Mouse (Mus musculus): ENCODE measurements around the gene Me3. TPM values are rescaled to one million over a fixed set of nuclear protein-coding genes. Genes with fewer than 3 reads are reported as not detected.
A peak's percentile ranks its signal among the peaks of the same experiment; 100 is the strongest.

Gene Me3
- polyA plus RNA-seq, 1 experiment from 2014 or later, result 1.1 TPM

DNA sequence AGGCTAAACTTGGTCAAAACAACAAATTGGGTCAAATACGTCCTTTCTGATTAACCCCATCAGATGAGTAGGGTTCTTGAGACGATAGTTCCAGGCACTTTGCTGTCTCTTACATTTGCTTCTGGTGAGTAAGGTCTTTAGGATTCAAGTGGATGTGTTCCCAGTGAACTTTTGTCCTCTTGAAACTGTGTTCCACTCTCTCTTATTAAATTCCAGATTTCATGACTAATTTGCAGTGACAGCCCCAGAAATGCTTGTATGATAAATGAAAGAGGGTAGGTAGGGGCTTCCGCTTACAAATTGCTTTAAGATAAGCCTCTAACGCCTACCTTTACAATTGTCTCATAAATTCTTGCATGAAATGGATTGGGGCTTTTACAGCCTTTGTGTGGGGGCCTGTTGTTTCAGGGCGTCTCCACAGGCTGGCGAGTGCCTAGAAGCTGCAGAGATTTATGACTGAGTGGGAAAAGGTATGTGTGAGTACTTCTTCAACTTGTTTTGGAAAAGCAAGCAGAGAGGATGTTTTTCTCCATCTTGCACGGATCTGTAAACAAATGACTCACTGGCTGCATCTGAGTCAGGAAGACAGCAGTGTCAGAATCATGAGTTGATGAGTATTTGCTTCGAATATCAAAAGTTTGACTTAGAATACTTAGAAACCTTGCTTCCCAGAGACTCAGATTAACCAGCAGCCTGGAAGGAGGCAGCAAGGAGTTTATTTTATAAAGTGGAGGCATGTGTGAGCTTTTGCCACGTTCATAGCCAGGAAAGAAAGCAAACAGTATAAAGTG lies 137.1 kb downstream of the Me3 start:
- no peak overlapping the region for H3K9ac ChIP-seq
- no peaks in the 10 kb centered on the region for H3K27me3 ChIP-seq
- no peak overlapping the region for H3K4me2 ChIP-seq (replicated peaks)
- H3K4me3 ChIP-seq, result no peak overlapping the region
- H3K36me3 ChIP-seq, result no peaks in the 10 kb centered on the region
- WGBS, result 18% methylated on average over 9 of the region's 9 CpGs
- peak overlapping the region; percentile 77 for H3K27ac ChIP-seq
- peaks cover 35% of the 10 kb centered on the region for H3K4me1 ChIP-seq
- peak; percentile 48; the same call in 1 of the 2 replicates for ATAC-seq (ENCODE audit: low FRiP score, low read depth)
- H3K9me3 ChIP-seq, result no peaks in the 10 kb centered on the region

DNA sequence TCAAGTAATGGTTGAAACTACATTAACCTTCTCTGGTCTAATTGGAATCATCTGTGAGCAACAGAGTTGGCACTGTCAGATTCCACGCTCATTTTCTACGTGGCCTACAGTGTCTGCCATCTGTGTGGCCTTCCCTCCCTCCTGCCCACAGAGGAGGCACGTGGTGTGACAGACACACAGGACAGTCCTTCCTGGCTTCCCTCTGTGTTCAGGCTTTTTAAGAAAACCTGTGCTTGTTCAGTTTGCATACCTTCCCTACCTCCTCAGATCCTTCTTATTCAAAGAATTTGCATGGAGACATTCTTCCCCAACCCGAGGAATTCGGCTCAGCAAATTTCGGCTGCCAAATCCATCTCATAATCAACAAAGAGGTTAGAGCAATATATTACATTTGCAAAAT lies 137.8 kb downstream of the Me3 start:
- H3K4me3 ChIP-seq, result no peak overlapping the region
- peak overlapping the region; percentile 77; the same call in 1 of the 2 replicates for H3K27ac ChIP-seq
- H3K9me3 ChIP-seq, result no peaks in the 10 kb centered on the region
- H3K27me3 ChIP-seq, result no peaks in the 10 kb centered on the region
- no peaks in the 10 kb centered on the region for H3K36me3 ChIP-seq
- WGBS, result 24% methylated on average over 6 of the region's 6 CpGs
- H3K4me1 ChIP-seq, result peaks cover 34% of the 10 kb centered on the region
- H3K4me2 ChIP-seq (replicated peaks), result no peak overlapping the region; the same call in 1 of the 2 replicates
- no peak overlapping the region for H3K9ac ChIP-seq
- ATAC-seq (ENCODE audit: low FRiP score, low read depth), result peak; percentile 45; the same call in 1 of the 2 replicates

DNA sequence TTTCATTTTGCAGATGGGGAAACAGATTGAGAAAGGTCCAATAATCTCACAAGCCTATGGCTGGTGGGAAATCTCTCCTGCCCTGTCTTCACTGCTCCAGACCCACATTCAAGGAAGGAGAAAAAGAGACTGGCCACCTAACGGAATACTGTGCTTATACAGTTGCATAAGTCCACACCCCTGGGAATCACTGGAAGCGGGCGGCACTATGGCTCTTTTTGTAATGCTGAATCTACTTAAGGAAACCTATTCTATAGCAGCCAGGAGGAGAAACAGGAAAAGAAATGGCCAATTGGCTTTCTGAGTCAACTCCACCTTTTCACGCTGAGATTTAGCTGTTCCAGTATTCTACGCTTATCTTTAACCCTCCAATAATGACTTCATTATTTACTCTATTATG lies 140.7 kb downstream of the Me3 start:
- Histone ChIP-seq H3K36me3 (no peaks in the 10 kb centered on the region), H3K9ac (no peak overlapping the region), H3K4me2 (replicated peaks) (no peak overlapping the region), H3K4me1 (peaks cover 37% of the 10 kb centered on the region), H3K27ac (no peak overlapping the region), H3K4me3 (no peak overlapping the region), H3K9me3 (no peaks in the 10 kb centered on the region), H3K27me3 (no peaks in the 10 kb centered on the region)
- ATAC-seq (ENCODE audit: low FRiP score, low read depth), result no peak
- WGBS, result 91% methylated on average over 5 of the region's 5 CpGs

DNA sequence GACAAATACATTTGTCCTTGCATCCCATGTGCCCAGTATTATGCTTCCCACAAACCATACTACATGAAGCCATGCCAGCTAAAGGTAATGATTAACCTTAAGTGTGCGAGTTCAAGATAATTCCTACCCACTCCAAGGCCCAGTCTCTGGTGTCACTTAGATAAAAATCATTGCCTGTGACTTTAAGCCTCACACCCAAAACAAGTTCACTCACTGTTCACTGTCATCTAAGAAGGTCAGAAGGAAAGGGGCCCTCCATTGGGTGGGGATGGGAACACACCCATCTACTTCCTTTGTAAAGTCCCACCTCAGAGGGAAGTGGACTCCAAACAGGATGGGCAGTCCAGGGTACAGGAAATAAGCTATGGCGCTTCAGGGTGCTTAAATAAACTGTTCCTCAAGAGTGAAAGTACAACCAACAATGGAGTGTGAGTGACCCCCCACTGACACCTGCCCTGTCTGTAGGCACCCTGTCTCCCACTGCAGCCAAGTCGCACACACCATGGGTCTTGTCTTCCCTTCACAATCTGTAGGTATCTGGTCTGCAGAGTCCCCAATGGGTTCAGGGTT lies 141.2 kb downstream of the Me3 start:
- H3K9me3 ChIP-seq, result no peaks in the 10 kb centered on the region
- peaks cover 38% of the 10 kb centered on the region for H3K4me1 ChIP-seq
- H3K4me2 ChIP-seq (replicated peaks), result no peak overlapping the region
- no peaks in the 10 kb centered on the region for H3K36me3 ChIP-seq
- ATAC-seq (ENCODE audit: low FRiP score, low read depth), result no peak
- H3K9ac ChIP-seq, result no peak overlapping the region
- H3K27ac ChIP-seq, result peak overlapping the region; percentile 64; the same call in 1 of the 2 replicates
- no peak overlapping the region for H3K4me3 ChIP-seq
- no peaks in the 10 kb centered on the region for H3K27me3 ChIP-seq
- WGBS, result 77% methylated on average over 3 of the region's 3 CpGs

DNA sequence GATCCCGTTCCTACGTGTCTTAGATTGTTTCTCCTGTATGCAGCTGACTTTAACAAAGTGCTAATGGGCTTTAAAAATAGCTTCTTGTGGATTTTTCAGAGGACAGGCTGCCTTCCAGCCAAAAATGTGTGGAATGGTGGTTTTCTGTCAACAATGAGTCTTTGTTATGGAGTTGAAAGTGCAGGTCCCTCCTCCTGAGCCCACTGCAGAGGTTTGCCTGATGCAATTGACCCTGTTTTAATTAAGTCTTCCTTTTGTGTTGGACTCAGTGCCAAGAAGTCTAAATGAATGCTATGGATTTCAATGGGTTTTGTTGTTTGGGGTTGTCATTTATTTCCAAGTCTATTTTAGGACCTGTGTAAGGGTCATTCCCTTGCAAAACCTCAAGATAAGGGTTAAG lies 141.7 kb downstream of the Me3 start:
- H3K27ac ChIP-seq, result peak overlapping the region; percentile 64; the same call in 1 of the 2 replicates

DNA sequence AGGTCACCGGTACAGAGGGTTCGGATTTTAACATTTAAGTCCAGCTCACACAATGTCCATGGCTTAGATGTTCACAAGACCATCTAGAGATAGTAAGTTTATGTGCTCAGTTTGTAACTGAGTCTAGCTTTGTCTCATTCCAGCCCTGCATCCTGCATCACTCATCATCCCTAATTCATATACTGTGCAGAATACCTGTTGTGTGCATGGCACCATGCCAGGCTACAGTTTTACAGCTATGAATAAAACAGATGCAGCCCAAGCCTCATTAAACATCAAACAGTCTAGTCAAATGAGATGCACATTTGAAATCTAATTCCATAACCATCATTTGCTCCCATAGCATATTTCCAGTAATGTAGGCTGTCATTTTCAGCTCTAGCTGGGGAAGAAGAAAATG lies 143.7 kb downstream of the Me3 start:
- no peak for ATAC-seq (ENCODE audit: low FRiP score, low read depth)
- WGBS, result 90% methylated on average over 2 of the region's 2 CpGs
- Histone ChIP-seq H3K4me2 (replicated peaks) (no peak overlapping the region), H3K27ac (no peak overlapping the region), H3K9ac (no peak overlapping the region), H3K36me3 (no peaks in the 10 kb centered on the region), H3K9me3 (no peaks in the 10 kb centered on the region), H3K4me3 (no peak overlapping the region), H3K4me1 (peaks cover 38% of the 10 kb centered on the region), H3K27me3 (no peaks in the 10 kb centered on the region)

More for the DNA sequence above, 141.7 kb downstream of the Me3 start:
- peaks cover 41% of the 10 kb centered on the region for H3K4me1 ChIP-seq
- 20% methylated on average over 2 of the region's 2 CpGs for WGBS
- H3K4me2 ChIP-seq (replicated peaks), result no peak overlapping the region
- ATAC-seq (ENCODE audit: low FRiP score, low read depth), result no peak
- no peaks in the 10 kb centered on the region for H3K9me3 ChIP-seq
- no peak overlapping the region for H3K4me3 ChIP-seq
- no peaks in the 10 kb centered on the region for H3K36me3 ChIP-seq
- H3K27me3 ChIP-seq, result no peaks in the 10 kb centered on the region
- H3K9ac ChIP-seq, result no peak overlapping the region

DNA sequence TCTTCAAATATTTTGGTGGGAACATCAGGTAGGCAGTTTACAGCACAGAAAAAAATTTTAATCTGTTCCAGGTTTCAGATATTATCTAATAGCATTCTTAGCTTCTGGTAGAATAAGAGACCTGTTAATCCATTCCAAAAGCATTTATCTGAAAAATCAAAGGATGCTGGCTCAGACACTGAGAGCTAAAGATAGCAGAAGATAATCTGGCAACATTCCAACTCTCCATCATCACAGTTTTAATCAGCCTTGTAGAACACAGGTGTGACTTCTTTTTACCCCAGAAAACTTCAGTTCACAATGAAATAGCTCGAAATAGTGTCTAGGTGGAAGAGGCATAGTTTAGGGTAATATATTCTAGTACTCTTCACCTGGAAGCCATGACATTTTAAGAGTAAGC lies 149.2 kb downstream of the Me3 start:
- no peak overlapping the region for H3K4me2 ChIP-seq (replicated peaks)
- H3K9ac ChIP-seq, result no peak overlapping the region
- H3K4me1 ChIP-seq, result peaks cover 22% of the 10 kb centered on the region
- no peak overlapping the region for H3K27ac ChIP-seq
- no peak for ATAC-seq (ENCODE audit: low FRiP score, low read depth)
- H3K9me3 ChIP-seq, result no peaks in the 10 kb centered on the region
- H3K4me3 ChIP-seq, result no peak overlapping the region
- H3K36me3 ChIP-seq, result no peaks in the 10 kb centered on the region
- no peaks in the 10 kb centered on the region for H3K27me3 ChIP-seq
- WGBS, result 76% methylated on average over 1 of the region's 1 CpGs

DNA sequence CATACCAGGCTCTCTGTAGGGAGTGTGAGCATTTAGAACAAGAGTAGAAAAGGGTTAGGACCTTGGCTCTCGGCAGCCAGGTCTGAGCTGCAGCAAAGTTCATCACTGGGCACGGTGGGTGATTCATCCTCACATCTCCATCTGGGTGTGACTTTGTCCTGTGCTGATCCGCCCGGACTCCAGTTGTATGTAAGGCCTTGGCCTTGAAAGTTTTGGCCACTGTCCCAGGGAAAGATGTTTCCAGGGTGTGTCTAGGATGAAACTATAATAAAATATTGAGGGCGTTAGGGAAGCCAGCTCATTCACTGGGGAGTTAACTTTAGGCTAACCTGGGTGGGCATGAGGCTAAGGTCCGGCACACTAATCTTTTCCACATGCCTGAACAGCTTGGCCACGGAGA lies 155.5 kb downstream of the Me3 start:
- no peak overlapping the region for H3K27ac ChIP-seq
- H3K4me1 ChIP-seq, result no peaks in the 10 kb centered on the region
- H3K9me3 ChIP-seq, result no peaks in the 10 kb centered on the region
- ATAC-seq (ENCODE audit: low FRiP score, low read depth), result no peak
- 66% methylated on average over 7 of the region's 7 CpGs for WGBS
- H3K9ac ChIP-seq, result no peak overlapping the region
- no peaks in the 10 kb centered on the region for H3K36me3 ChIP-seq
- no peak overlapping the region for H3K4me3 ChIP-seq
- H3K27me3 ChIP-seq, result no peaks in the 10 kb centered on the region
- H3K4me2 ChIP-seq (replicated peaks), result no peak overlapping the region

DNA sequence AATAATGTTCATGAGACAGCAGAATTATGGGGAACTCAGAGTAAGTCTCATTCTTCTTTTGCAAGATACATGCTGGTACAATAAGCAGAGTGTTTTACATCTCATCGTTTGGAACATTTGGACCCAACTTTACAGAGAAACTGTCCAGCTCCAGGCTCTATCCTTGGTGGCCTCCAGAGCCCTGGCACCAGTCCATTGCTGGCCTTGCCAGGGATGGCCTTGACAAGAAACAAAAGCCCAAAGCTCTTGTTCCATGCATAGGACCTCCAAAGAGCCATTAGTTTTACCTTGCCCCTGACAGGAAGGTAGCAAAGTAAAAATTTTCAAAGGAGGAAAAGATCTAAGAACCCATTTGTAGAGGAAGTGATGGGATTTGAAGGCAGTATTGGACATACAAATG lies 160.4 kb downstream of the Me3 start:
- no peaks in the 10 kb centered on the region for H3K9me3 ChIP-seq
- no peak overlapping the region for H3K4me2 ChIP-seq (replicated peaks)
- 95% methylated on average over 1 of the region's 1 CpGs for WGBS
- H3K4me1 ChIP-seq, result peaks cover 9% of the 10 kb centered on the region
- no peak overlapping the region for H3K9ac ChIP-seq
- H3K27me3 ChIP-seq, result 0 out of 2 replicates have a peak, but pooled peaks cover 5% of the 10 kb centered on the region
- no peak for ATAC-seq (ENCODE audit: low FRiP score, low read depth)
- H3K36me3 ChIP-seq, result no peaks in the 10 kb centered on the region
- no peak overlapping the region for H3K27ac ChIP-seq
- no peak overlapping the region for H3K4me3 ChIP-seq

DNA sequence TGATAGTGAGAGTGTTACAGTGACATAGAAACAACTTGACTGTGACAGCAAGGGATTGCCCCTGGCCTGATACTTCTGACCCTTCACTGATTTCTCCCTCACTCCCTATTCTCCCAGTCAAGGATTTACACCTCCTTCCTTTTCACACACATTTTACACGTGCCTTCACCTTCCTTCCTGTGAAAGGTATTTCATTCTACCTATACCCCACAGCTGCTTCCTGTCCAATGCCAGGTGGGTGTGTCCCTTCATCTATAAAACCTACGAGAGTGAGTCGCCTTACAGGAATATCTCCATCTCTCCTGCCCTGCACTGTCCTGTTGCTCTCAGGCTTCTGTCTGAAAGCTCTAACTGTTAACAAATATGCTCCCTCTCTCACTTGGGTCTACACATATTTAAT lies 163.2 kb downstream of the Me3 start:
- H3K9ac ChIP-seq, result no peak overlapping the region
- H3K4me1 ChIP-seq, result peaks cover 22% of the 10 kb centered on the region
- WGBS, result 55% methylated on average over 3 of the region's 3 CpGs
- ATAC-seq (ENCODE audit: low FRiP score, low read depth), result no peak
- no peaks in the 10 kb centered on the region for H3K36me3 ChIP-seq
- no peak overlapping the region for H3K4me3 ChIP-seq
- H3K27ac ChIP-seq, result no peak overlapping the region
- no peaks in the 10 kb centered on the region for H3K9me3 ChIP-seq
- no peak overlapping the region for H3K4me2 ChIP-seq (replicated peaks)
- H3K27me3 ChIP-seq, result 0 out of 2 replicates have a peak, but pooled peaks cover 5% of the 10 kb centered on the region

DNA sequence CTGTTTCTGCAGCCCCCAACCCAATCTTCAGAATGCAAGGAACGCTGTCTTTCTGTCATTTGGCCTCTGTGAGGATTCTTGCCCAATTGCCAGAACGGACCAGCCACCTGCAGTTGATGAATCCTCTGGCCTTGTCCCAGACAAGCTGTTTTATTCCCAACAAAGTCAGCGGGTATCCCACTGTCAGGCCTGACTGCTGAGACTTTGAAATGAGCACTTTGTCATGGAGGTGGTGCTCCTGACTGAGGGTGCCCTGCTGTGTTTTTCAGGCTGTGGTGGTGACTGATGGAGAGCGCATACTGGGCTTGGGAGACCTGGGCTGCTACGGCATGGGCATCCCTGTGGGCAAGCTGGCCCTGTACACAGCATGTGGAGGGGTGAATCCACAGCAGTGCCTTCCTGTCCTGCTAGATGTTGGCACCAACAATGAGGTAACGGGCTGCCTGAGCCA lies 164.2 kb downstream of the Me3 start:
- no peaks in the 10 kb centered on the region for H3K9me3 ChIP-seq
- 0 out of 2 replicates have a peak, but pooled peaks cover 5% of the 10 kb centered on the region for H3K27me3 ChIP-seq
- WGBS, result 25% methylated on average over 6 of the region's 6 CpGs
- H3K4me3 ChIP-seq, result no peak overlapping the region
- H3K4me2 ChIP-seq (replicated peaks), result no peak overlapping the region
- peak; percentile 33; the same call in 1 of the 2 replicates for ATAC-seq (ENCODE audit: low FRiP score, low read depth)
- no peak overlapping the region for H3K9ac ChIP-seq
- H3K4me1 ChIP-seq, result peaks cover 22% of the 10 kb centered on the region
- no peak overlapping the region for H3K27ac ChIP-seq
- no peaks in the 10 kb centered on the region for H3K36me3 ChIP-seq

DNA sequence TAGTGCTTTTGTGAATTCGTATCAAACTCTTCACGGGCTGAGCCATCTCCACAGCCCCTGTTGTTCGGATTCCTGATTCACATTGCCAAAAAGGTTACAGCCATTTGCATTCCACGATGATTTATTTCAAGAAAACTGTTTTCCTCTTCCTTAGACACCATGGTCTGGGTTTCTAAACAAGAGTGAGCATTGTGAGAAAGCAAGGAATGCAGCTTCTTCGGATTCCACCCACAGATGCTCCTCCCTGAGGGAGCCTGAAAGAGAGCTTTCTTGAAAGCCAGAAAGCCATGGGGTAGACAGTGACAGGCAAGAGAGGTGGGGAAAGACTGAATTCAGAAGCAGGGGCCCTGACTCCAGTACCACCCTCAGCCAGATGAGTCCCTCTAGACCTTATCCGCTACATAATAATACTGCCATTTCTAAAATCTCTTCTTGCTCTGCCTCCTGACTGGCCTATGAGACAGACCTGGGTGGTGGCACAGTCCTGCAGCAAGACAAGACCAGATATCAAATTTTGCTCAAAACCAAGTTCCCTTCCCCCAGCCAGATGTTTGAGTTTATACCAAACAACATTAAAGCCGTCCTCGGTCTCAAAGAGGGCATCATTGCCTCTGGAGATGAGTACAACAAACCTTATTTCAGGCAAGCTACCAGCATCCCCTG lies 166.3 kb downstream of the Me3 start:
- Histone ChIP-seq H3K9ac (no peak overlapping the region), H3K27me3 (0 out of 2 replicates have a peak, but pooled peaks cover 5% of the 10 kb centered on the region), H3K36me3 (no peaks in the 10 kb centered on the region), H3K4me3 (no peak overlapping the region), H3K9me3 (no peaks in the 10 kb centered on the region), H3K27ac (no peak overlapping the region), H3K4me2 (replicated peaks) (no peak overlapping the region), H3K4me1 (peaks cover 22% of the 10 kb centered on the region)
- ATAC-seq (ENCODE audit: low FRiP score, low read depth), result peak; percentile 34; the same call in 1 of the 2 replicates
- 64% methylated on average over 8 of the region's 8 CpGs for WGBS
